Mouse (Mus musculus) olfactory bulb, adult 2 months (tissue): Measurements from ENCODE around the gene Apba3. TPM values are rescaled to one million over a fixed set of nuclear protein-coding genes. Genes with fewer than 3 reads are reported as not detected.

Source experiments
- H3K27ac ChIP-seq: fragments of 200-500 bp; 2 replicates; pipeline ENCODE4 v1.5.1; 2012; ENCODE audit warnings: low read depth, low read length; ENCODE audit not compliant: insufficient read depth
- H3K4me1 ChIP-seq: fragments of 200-500 bp; 2 replicates; pipeline ENCODE4 v1.6.1; 2012; ENCODE audit warnings: low read length; ENCODE audit not compliant: control insufficient read depth, insufficient read depth
- H3K4me3 ChIP-seq: fragments of 200-500 bp; 2 replicates; pipeline ENCODE4 v1.5.1; 2012; ENCODE audit warnings: mild to moderate bottlenecking, low read depth, low read length, moderate library complexity; ENCODE audit not compliant: insufficient read depth
- CTCF ChIP-seq: fragments of 200-500 bp; IDR thresholded peaks from 2 replicates; pipeline ENCODE4 v1.5.1; 2012; ENCODE audit warnings: low read depth, mild to moderate bottlenecking, low read length, moderate library complexity; ENCODE audit not compliant: insufficient read depth
- POLR2A ChIP-seq: fragments of 200-500 bp; IDR thresholded peaks from 2 replicates; pipeline ENCODE4 v1.6.1; 2012; ENCODE audit warnings: mild to moderate bottlenecking, low read depth, low read length, moderate library complexity; ENCODE audit not compliant: insufficient read depth
- WGBS: fragments of 180-500 bp; shearing (Covaris S2); methylation state at CpG from one replicate; pipeline ENCODE4 v1.1.7; 2018; 5-methylcytosine and 5-hydroxymethylcytosine counted together
- polyA plus RNA-seq: library from polyadenylated mRNA; stranded (reverse); fragments of >200 nt; gene quantifications from 2 replicates; pipeline ENCODE4 v1.2.4, GENCODE M21; 2012; ENCODE audit warnings: low replicate concordance; ENCODE audit not compliant: missing spikeins, insufficient read depth, insufficient read length

Apba3 gene
- polyA plus RNA-seq, 1 experiment: not detected

- Histone ChIP-seq H3K27ac (no peak overlapping the region), H3K4me1 (peaks cover 20% of the 10 kb centered on the region), H3K4me3 (no peak overlapping the region)
- TF ChIP-seq POLR2A: no peak
- no peak for TF ChIP-seq CTCF
- WGBS: 94% methylated on average over 8 of the region's 8 CpGs
Observed at GRCm38 (mm10) chr10:81265540-81265939, 1.2 kb upstream of the Apba3 start.

GRCm38 (mm10) chr10:81268056-81268455 lies 1.3 kb downstream of the Apba3 start:
- H3K4me1 ChIP-seq: peaks cover 20% of the 10 kb centered on the region
- WGBS: 2% methylated on average over 23 of the region's 23 CpGs
- H3K4me3 ChIP-seq: peak overlapping the region; percentile 76
- no peak for TF ChIP-seq CTCF
- peak; percentile 47; the same call in 1 of the 2 replicates for TF ChIP-seq POLR2A
- no peak overlapping the region for H3K27ac ChIP-seq

DNA sequence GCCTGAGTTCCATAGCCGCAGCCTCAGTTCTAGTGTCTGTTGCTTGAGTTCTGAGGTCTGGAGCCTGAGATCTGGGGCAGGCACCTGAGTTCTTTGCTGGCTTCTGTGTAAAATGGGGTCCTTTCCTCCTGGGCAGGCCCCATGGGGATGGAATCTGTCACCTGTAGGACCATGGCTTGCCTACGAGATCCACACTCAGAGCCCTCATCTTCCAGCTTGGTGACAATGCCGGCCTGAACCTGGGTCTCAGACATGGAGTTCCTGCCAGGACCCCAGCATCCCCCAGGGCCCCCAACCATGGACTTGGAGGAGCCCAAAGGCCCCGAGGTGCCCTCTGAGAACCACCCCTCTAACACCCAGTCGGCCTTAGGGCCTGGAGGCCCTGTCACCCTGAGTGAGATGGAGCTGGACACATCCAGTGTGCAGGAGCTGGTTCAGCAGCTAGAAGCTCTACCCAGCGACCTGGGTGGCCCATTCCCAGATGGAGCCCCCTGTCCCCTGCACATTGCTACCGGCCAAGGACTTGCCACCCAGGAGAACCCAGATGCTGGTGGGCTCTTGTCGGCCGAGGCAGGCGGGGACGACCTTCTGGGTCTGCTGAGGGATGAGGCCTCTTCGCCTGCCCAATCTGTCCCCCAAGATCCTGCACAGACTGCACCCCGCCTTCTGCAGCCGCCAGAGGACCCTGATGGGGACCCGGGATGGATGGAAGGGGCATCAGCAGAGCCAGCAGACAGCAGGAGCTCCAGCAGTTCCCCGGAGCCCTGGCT lies 2.1 kb downstream of the Apba3 start:
- Histone ChIP-seq H3K4me1 (peaks cover 20% of the 10 kb centered on the region), H3K27ac (no peak overlapping the region), H3K4me3 (peak overlapping the region; percentile 76)
- no peak for TF ChIP-seq POLR2A
- no peak for TF ChIP-seq CTCF
- WGBS: 73% methylated on average over 16 of the region's 16 CpGs

DNA sequence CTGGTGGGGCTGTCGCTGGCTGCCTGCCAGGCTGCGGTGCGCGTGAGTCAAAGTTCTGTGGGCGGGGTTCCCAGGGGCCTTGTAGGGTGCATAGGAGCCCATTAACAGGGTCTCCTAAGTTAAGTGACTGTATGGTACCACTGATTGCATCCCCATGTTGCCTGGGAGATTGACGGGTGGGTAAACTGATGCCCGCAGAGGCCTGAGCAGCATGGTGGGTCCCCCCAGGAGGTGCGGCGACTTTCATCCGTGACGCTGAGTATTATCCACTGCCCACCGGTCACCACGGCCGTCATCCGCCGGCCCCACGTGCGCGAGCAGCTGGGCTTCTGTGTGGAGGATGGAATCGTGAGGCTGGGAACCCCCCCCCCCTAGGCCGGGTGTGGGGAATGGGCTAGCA lies 5.6 kb downstream of the Apba3 start:
- Histone ChIP-seq H3K4me3 (no peak overlapping the region), H3K27ac (no peak overlapping the region), H3K4me1 (peaks cover 14% of the 10 kb centered on the region)
- 91% methylated on average over 21 of the region's 21 CpGs for WGBS
- TF ChIP-seq POLR2A (no peak), CTCF (no peak)

- no peak overlapping the region for H3K27ac ChIP-seq
- TF ChIP-seq CTCF: no peak
- no peak for TF ChIP-seq POLR2A
- peaks cover 6% of the 10 kb centered on the region for H3K4me1 ChIP-seq
- WGBS: 93% methylated on average over 19 of the region's 19 CpGs
- no peak overlapping the region for H3K4me3 ChIP-seq
Observed at GRCm38 (mm10) chr10:81273842-81274241, 7.1 kb downstream of the Apba3 start.

- Histone ChIP-seq H3K4me3 (no peak overlapping the region), H3K4me1 (no peaks in the 10 kb centered on the region), H3K27ac (no peak overlapping the region)
- WGBS: 78% methylated on average over 22 of the region's 22 CpGs
- TF ChIP-seq POLR2A (no peak), CTCF (no peak)
Observed at GRCm38 (mm10) chr10:81277676-81278075, 10.9 kb downstream of the Apba3 start.

DNA sequence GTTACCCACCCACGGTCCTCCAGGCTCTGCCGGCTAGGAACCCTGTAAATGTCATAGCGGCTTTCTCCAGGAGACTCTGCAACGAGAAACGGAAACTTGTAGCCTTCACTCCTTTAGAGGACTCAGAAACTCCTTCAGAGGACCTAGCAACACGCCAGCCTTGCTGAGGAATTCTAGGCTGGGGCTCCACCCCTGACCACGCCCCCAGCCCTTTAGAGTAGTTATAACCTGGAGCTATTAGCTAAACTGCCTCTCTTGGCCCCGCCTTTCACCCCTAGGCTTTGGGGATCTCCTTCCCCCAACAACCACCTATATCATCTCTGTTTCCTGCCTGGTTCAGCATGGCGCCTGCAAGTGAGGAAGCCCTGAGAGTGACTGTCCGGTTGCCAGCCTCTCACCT lies 12.7 kb downstream of the Apba3 start:
- TF ChIP-seq CTCF (no peak), POLR2A (no peak)
- 48% methylated on average over 10 of the region's 10 CpGs for WGBS
- no peak overlapping the region for H3K27ac ChIP-seq
- H3K4me3 ChIP-seq: no peak overlapping the region
- no peaks in the 10 kb centered on the region for H3K4me1 ChIP-seq

DNA sequence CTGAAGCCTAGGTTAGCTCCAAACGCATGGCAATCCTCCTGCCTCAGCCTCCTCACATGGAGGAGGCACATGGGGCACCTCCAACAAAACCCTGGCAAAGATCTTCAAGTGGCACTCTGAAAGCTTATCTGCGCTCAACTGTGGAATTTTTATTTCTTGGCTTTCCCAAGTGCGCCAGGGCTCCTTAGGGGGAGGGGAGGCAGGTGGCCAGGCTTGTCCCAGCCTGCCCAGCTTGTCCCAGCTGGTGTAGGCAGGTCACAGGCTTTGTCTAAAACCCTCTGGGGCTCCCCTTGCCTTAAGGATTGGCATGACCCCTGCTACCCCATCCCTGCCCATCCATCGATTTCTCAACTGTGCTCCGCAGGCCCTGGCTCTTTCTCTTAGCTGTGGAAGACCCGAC lies 17.4 kb downstream of the Apba3 start:
- Histone ChIP-seq H3K4me1 (peaks cover 16% of the 10 kb centered on the region), H3K4me3 (no peak overlapping the region), H3K27ac (no peak overlapping the region)
- WGBS: 82% methylated on average over 6 of the region's 6 CpGs
- TF ChIP-seq POLR2A (no peak), CTCF (no peak)

GRCm38 (mm10) chr10:81284719-81285118 lies 18.0 kb downstream of the Apba3 start:
- WGBS: 23% methylated on average over 17 of the region's 17 CpGs
- no peak overlapping the region for H3K4me3 ChIP-seq
- peaks cover 18% of the 10 kb centered on the region for H3K4me1 ChIP-seq
- no peak for TF ChIP-seq POLR2A
- TF ChIP-seq CTCF: no peak
- H3K27ac ChIP-seq: no peak overlapping the region
